Mouse (Mus musculus): Measurements from ENCODE around the gene Capn7. TPM values are rescaled to one million over a fixed set of nuclear protein-coding genes. Genes with fewer than 3 reads are reported as not detected.
A peak's percentile ranks its signal among the peaks of the same experiment; 100 is the strongest.

Gene Capn7
- total RNA-seq, 2 experiments from 2014 or later = 28.4 to 29.3 TPM

DNA sequence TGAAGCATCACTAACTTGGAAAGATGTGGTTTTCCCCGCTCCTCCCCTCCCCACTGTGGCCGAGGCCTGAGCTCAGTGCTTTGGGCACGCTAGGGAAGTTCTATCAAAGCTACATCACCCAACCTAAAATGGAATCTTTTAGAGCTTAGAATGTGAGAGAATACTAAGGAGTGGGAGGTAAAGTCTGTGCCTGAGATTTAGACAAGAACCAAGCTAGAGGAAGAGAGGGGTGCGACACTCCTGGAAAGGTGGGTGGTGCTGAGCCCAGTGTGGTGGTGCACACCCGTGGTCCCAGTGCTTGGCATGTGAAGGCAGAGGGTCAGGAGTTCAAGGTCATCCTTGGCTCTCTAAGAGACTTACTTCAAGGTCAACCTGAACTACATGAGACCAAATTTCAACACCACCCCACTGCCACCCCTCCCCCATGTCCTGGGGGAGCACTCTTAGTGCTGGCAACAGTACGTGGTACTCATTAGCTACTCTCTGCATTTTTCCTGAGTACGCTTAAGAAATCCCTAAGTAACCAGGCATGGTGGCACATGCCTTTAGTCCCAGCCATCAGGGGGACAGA is 59.3 kb downstream of the Capn7 start:
- no peak for DNase-seq

DNA sequence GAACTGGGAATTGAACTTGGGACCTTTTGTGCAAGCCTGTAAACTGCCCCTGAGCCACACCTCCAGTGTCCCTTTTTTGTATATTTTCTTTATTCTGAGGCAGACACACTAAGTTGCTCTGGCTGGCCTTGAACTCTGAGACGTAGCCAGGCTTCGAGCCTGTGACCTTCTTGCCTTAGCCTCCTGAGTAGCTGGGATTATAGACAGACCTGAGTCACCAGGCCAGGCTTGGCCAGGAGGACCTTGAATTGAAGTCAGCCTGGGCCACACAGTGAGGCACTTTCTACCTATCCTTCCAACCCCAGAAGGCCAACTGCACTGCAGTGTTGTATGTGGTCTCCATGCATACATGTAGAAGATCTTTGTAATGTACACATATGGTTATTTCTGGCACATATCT is 60.0 kb downstream of the Capn7 start:
- DNase-seq = no peak

DNA sequence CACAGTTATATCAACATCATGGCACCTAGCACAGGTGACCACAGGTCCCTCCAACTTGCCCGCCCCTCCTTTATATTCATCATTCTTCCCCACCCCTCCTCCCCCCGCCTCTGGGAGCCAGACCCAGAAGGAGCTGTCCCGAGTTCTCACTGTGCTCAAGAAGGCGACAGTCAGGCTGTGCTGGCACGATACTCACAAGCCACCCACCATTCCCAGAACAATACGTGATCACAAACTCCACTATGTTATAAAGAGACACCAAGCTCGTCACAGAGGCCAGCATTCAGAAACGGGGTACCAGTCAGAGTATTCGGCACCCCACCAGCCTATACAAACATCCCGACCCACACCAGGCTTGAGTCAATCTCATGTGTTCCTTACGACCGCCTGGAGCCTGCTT is 60.9 kb downstream of the Capn7 start:
- DNase-seq = no peak

DNA sequence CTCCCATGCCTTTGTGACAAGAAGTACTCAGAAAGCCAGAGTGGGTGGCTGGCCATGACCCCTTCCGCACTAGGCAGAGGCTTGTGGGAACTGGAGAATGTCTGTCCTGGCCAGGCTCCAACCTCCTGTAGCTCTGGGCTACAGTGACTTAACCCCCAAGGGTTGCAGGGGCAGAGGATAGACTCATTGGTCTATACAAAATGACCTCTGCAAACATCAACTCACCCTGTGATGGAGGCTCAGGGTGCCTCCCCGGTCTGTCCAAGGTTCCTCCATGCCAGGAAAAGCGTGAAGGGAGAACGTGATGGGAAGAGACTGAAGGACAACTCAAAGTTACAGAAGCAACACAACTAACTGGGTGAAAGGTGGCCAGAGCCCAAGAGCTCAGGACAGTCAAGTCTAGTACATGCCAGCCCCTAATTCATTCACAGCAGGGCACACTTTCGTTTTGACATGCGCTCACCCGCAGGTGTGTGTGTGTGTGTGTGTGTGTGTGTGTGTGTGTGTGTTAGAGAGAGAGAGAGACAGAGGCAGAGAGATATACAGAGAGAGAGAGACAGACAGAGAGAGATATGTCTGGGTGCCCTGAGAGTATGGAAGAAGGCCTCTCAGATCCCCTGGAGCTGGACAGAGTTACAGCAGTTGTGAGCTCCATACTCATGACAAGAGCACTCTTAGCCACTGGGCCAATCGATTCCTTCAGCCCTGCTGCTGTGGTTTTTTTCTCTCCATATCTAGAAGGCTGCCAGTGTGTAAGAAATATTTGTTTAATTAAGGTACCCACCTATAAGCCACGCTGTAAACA is 61.6 kb downstream of the Capn7 start:
- no peak for DNase-seq

DNA sequence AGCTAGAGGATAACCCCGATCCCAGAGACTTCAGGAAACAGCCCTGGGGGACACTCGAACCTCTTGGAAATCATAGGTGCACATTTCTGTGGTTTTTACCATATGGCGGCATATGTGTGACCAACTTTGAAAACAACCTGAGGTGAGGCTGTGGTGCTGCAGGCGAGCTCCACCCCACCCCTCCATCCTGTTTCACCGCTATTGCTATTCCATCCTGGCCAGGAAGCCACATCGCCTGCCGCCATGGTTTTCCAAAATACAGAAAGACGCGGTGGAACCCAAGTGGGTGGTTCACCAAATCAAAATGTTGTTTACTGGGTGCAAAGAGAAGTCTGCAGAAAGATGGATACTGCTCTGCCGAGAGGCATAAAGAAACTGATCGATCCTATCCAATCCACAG is 62.4 kb downstream of the Capn7 start:
- DNase-seq = no peak

DNA sequence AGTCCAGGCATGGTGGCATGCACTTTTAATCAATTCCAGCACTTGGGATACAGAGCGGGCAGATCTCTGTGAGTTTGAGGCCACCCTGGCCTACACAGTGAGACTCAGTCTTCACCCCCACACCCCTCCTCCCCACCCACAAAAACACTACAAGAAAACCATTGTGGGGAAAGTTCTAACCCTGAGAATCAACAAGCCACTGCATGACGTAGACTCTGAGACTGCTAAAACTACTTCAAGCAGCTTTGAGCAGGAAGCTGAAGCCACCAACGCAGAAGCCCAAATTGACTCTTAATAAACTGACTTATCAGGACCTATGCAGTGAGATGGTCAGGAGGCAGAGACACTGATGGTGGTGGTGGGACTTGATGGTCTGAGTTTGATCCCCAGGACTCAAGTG is 62.8 kb downstream of the Capn7 start:
- DNase-seq = no peak

DNA sequence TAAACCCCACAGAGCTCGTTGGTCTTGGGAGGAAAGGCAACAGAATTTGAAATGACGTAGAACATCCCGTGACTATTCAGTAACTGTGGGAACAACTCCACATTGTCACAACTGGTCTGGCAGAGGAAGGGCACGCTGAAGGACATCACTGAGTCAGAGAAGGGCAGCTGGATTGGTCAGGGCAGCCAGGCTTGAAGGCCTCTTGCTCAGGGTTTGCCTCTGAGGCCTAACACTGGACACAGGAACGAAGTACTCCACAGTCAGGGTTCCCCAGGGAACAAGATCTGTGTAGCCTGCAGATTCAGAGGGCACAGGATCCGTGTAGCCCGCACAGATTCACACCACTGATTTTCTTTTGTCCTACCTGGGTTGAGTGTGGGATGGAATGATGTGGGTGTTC is 63.8 kb downstream of the Capn7 start:
- no peak for DNase-seq

DNA sequence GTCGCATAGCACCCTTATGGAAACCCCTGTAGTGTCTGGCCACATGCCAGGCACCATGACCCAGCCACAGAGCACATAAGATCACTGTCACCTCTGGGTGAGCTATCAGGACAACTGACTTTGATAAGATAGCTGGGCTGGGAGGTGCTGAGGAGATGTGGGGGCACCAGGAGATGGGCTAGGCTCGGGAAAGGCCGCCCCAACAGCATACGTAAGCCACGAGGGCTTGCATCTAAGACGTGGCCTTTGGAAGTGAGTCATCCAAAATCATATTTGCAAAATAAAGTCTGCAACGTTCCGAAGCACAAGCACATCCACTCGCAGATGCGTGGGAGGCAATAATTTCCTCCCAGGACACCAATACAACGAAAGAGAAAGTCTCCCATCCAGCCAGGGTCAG is 64.5 kb downstream of the Capn7 start:
- no peak for DNase-seq

DNA sequence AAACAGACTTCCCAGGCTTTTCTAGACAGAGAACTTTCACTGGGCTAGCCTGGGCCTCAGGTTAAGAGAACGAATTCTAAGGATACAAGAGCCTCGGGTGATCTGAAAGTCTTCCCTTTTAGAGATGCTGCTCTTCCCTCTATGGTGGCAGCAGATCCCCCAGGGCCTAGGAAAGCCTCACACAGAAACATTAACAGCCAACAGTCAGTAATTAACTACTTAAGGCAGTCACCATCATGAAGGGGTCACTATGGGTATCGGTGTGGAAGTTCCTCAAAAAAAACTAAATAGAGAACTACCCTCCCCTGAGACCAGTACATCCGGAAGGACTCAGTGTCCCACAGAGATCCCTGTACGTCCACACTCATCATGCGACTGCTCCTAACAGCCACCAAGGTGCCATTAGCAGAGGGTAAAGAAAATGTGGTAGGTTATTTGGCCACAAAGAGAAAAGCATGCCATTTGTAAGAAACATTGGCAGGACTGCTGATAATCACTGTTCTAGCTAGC is 65.5 kb downstream of the Capn7 start:
- no peak for DNase-seq

DNA sequence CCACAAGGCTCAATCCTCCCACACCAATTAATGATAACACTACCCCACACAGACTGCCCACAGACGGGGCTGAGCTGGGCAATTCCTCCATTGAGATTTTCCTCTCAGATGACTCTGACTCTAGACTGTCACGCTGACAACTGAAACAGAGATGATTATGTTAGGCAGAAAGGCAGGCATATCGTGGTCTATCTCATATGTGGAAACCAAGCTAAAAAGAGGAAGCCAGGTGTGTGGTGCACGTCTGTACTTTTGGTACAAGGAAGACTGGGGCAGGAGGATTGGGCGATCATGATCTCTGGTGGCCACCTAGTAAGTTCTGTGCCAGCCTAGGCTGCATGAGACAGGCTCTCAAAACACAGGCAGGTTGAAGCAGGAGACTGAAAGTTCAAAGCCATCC is 66.3 kb downstream of the Capn7 start:
- no peak for DNase-seq

DNA sequence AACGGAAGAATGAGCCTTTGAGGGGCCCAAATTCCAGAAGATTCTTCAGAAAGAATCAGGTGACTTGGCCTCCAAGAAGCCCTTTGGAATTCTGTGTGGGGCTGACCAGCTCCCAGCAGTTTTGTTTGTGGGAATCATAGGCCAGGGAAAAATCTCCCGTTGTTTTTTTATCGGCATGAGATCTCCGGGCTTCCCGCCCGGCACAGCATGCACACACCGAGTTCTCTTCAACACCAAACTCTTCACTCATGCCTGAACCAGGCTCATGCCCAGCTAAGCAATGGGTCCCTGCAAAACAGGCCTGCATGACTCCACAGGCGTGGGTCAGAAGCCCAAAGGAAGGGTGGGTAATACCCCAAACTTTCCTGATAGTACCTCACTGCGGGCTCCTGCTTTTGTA is 67.1 kb downstream of the Capn7 start:
- DNase-seq = no peak

DNA sequence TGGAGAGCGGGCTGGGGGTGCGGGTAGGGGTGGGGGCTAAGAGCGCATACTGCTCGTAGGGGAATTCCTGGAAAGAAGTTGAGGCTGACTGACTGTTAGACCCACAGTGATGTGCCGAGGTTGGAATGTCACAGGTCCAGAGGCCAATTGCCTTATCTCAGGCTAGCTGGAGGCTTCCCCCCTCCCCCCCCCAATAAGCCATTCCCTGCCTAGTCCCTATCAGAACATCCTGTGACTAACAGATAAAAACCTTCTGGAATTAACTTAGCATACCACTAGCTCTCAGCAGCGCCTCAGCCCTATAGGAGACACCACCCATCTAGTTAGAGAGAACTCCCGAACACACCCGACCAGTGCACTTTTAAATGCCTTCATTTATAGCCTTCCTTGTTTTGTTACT is 67.6 kb downstream of the Capn7 start:
- no peak for DNase-seq

DNA sequence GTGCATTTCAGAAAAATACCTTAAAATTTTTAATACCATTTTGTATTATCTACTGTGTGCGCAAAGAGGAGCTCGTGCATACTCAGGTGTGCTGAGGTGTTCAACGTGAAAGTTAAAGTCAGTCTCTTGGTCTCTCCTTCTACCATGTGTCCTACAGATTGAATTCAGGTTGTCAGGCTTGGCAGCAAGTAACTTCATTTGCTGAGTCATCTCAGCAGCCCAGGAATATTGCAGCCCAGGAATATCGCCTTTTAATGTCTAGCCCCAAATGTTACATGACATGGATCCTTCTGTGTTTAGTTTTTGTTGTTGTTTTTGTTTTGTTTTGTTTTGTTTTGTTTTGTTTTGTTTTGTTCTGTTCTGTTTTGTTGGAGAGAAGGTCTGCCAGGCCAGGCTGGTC is 68.2 kb downstream of the Capn7 start:
- no peak for DNase-seq

DNA sequence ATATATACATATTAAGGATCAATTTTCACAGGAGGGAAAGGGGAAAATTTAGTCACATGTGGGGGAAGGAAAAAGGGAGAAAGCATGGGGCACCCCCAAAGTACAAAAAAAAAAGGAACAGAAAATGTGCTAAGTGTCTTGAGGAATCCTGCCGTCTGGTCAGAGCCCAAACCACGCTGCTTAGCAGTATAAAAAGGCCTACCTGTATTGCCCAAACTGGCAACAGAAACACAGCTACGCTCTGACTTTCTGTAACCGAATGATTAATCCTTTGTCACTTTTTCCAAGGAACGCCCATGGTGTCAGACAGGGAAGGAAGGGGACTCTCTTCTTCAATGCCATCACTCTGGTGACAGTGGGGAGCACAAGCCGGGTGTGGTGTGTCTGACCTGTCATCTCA is 69.2 kb downstream of the Capn7 start:
- no peak for DNase-seq

DNA sequence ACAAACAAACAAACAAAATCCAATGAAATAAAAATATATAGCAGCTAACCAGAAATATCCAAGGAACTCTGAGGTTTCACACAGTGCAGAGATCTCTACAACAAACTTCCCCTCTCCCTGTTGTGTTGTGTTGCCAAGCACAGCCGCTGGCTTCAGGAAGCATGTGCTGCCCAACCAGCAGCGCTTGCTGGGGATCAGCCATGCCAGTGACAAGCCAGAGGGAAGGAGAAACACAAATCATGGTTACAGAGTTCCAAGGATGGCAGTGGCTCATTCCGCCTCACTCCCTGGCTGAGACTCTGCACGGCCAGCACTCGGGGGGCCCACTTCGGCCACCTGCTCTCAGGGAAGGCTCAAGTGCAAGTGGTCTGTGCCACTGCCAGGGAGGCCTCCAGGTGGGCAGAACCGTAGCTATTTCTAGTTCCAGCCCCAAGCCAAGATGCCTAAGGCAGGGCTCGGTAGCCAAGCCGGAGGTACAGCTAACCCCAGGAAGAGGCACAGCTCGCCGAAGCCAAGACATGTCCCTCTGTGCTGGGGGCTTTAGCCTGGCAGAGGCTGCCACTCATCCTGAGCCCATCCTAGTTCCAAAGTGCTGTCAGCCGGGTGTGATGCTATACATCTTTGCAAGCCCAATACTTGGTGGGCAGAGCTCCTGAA is 69.8 kb downstream of the Capn7 start:
- peak; percentile 74 for DNase-seq

DNA sequence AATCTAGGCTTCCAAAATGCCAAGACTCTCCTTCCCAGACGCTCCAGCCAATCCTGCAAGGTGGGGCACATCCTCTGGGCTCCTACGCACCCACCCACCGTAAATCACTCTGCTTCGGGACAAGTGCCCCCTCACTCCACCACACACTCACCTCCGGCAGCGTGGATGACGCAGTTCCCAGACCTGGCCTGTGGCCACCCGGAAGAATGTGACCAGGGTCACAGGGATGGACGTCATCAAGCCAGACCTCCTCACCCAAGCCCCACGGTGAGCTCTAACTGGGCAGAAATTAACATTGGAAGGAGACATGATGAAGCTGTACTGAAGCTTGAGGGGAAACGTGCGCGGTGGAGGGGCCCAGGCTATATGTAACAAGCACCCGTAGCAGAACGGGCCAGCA is 70.8 kb downstream of the Capn7 start:
- DNase-seq = no peak

DNA sequence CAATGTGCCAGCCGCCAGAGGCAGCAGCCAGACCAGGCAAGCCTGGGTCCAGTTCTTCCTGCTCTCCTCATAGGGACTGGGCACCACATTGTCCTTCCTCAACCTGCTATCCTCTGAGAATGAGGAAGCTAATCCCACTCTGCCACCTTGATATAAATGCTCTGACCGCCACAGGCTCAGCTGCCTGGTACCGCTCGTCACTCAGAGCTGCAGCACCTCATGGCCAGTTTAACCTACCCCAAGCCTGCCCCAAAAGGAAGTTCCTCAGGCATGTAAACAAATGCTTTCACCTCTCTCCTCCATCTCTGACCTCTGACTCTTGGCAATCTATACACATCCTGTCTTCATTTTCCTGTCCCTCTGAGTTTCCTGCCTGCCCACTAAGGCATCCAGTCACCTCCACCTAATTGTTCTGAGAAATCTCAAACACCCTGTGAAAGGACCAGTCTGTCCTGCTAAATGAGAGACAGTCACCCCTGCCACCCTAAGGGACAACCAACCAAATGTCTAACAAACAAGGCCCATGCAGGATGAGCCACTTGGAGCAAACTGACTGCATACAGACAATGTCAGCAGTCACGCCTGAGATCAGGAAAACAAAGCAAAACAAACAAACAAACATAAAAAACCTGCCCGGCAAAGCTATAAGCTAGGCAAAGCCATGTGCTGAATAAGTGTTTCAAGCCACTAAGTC is 71.6 kb downstream of the Capn7 start:
- DNase-seq = no peak

DNA sequence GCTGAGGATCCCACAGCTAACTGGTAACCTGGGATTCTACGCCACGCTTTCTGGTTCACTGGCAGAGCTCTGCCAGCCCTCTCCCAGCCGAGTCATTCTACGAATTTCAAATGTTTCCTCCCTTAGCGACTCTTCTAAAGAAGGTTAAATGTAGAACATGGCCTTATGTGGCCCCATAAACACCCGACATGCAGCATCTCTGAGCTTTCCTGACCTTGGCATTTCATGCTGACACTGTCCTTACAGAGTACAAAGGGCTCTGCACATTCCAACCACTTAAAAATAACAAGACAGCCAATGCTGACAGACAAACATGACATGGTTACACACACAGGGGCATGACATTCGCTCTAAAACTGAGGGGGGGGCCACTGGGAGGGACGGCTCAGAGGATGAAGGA is 72.2 kb downstream of the Capn7 start:
- DNase-seq = no peak

DNA sequence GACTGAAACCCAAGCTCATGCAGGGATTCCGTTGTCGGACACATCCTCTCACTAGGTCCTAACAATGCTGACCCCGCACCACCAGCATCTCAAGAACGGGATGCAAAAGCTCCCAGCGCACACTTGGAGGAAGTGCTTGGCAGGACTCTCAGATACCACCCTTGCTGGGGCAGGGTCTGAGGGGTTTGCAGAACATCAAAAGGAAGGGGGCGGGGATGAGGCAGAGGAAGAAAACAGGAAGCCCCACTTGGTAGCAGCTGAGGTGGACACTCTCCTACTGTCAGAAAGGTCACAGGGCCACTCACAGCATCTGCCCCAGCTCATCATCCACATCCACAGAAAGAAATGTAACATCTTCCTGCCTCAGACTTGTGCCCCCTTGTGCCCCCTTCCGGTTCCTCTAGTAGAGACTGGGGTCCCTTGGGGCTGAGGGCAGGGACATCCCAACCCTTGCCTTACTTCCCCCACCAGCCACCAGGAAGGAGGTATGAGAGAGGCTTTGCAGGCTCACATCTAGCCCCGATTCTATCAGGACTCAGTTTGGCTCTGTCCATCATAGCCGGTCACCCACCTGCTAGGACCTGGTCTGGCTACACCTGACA is 73.8 kb downstream of the Capn7 start:
- DNase-seq = no peak

DNA sequence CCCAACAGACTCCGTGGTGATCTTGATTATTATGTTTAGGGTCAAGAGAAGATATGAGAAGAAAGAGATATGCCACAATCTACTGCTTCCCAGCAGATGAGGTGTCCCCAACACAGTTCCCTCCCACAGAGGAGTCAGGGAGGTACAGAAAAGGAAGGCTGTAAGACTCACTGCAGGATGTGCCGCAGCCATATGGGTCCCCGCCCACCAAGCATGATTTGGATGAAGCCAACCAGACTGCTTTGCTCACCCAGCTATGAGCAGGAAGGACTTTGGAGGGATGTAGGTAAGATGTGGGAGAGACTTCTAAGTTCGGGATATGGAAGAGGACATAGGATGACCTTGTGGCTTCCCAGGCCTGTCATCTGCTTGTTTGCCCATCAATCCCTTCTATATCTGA is 74.3 kb downstream of the Capn7 start:
- DNase-seq = no peak

DNA sequence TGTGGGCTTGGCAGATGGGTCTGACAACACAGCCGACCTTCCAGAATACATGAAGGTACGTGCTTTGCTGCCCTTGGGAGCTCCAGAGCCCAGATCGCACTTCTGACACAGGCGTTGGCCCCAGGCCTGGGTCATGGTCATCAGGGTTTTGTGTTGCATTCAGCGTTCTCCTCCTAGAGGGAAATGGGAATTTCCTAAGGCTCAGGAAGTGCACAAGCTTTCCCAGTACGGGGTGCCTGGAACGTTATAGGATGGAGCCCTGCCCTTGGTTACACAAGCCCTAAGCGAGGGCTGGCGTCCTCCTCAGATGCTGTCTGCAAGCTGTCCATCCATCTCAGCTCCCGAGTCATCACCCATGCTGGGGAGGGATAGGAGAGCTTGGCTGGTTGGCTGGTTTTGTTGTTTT is 76.2 kb downstream of the Capn7 start:
- DNase-seq = peak; percentile 72

DNA sequence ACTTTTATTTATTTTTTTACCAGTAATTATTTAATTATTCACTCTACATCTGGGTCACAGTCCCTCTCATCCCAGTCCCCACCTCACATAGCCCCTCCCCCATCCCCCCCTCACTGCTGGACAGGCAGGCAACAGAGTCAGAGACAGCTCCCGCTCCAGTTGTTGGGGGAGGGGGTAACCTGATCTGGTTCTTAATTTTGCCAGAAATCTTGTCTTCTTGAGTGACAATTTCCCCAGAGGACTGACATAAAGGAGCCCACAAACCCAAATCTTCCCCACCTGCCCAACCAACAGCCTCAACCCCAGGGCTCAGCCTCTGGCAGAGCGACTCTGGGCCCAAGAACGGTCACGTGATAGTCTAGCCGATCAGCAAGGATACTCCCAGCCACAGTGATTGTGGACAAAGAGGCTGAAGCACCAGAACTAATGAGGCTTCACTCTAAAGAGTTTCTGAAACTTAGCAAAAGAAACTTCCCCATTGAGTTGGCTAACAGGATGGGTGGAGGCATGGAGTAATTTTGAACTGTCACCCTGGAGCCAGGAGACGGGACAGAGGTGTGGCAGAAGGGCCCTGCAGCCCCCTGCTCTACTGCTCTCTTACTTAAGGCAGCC is 77.1 kb downstream of the Capn7 start:
- DNase-seq = no peak
